Mouse (Mus musculus) kidney, adult 2 months (tissue): Measurements from ENCODE around the gene Gdpd5. TPM values are rescaled to one million over a fixed set of nuclear protein-coding genes. Genes with fewer than 3 reads are reported as not detected.

Experiments used
- DNase-seq: peaks from one replicate; pipeline ENCODE4 v3.0.0; 2021
- H3K27ac ChIP-seq: fragments of 200-500 bp; 2 replicates; pipeline ENCODE4 v1.5.1; 2012; ENCODE audit warnings: low read depth, low read length, control low read depth, inconsistent platforms; ENCODE audit not compliant: insufficient read depth
- H3K27me3 ChIP-seq: fragments of 200-500 bp; replicated peaks from 2 replicates; pipeline ENCODE4 v1.6.1; 2012; ENCODE audit warnings: mild to moderate bottlenecking, moderate library complexity, low read length, inconsistent platforms; ENCODE audit not compliant: control insufficient read depth, insufficient read depth
- H3K36me3 ChIP-seq: fragments of 200-500 bp; 2 replicates; pipeline ENCODE4 v1.6.1; 2012; ENCODE audit warnings: mild to moderate bottlenecking, moderate library complexity, low read length, inconsistent platforms; ENCODE audit not compliant: control insufficient read depth, insufficient read depth
- H3K4me1 ChIP-seq: fragments of 200-500 bp; 2 replicates; pipeline ENCODE4 v1.6.1; 2011; ENCODE audit warnings: low read length; ENCODE audit not compliant: control insufficient read depth, insufficient read depth
- H3K4me3 ChIP-seq: fragments of 200-500 bp; 2 replicates; pipeline ENCODE4 v1.5.1; 2011; ENCODE audit warnings: mild to moderate bottlenecking, low read depth, low read length, control low read depth; ENCODE audit not compliant: insufficient read depth
- CTCF ChIP-seq: fragments of 200-500 bp; conservative IDR thresholded peaks from 2 replicates; pipeline ENCODE4 v1.5.1; 2011; ENCODE audit warnings: low read depth, mild to moderate bottlenecking, control low read depth, low read length, moderate library complexity, mixed read lengths; ENCODE audit not compliant: insufficient read depth, insufficient read length
- POLR2A ChIP-seq: fragments of 200-500 bp; IDR thresholded peaks from one replicate; pipeline ENCODE4 v1.6.1; 2011; ENCODE audit warnings: low read depth, low read length, control low read depth
- WGBS: fragments of 180-500 bp; shearing (Covaris S2); methylation state at CpG from one replicate; pipeline ENCODE4 v1.1.7; 2018; 5-methylcytosine and 5-hydroxymethylcytosine counted together
- polyA plus RNA-seq: library from polyadenylated mRNA; depleted of rRNA; stranded (reverse); fragments of >200 nt; gene quantifications from 2 replicates; pipeline ENCODE4 v1.2.3, GENCODE M21; 2012

The Gdpd5 gene
- polyA plus RNA-seq, 1 experiment, result 10.4 TPM

GRCm38 (mm10) chr7:99473638-99474407 lies 92.6 kb downstream of the Gdpd5 start:
- DNase-seq, result no peak
- H3K27ac ChIP-seq, result no peak overlapping the region
- peaks cover 2% of the 10 kb centered on the region; the same call in 1 of the 2 replicates for H3K36me3 ChIP-seq
- TF ChIP-seq POLR2A (no peak), CTCF (no peak)
- H3K4me1 ChIP-seq, result peaks cover 4% of the 10 kb centered on the region; the same call in 1 of the 2 replicates
- no peaks in the 10 kb centered on the region for H3K27me3 ChIP-seq
- WGBS, result 69% methylated on average over 14 of the region's 14 CpGs
- H3K4me3 ChIP-seq, result no peak overlapping the region

DNA sequence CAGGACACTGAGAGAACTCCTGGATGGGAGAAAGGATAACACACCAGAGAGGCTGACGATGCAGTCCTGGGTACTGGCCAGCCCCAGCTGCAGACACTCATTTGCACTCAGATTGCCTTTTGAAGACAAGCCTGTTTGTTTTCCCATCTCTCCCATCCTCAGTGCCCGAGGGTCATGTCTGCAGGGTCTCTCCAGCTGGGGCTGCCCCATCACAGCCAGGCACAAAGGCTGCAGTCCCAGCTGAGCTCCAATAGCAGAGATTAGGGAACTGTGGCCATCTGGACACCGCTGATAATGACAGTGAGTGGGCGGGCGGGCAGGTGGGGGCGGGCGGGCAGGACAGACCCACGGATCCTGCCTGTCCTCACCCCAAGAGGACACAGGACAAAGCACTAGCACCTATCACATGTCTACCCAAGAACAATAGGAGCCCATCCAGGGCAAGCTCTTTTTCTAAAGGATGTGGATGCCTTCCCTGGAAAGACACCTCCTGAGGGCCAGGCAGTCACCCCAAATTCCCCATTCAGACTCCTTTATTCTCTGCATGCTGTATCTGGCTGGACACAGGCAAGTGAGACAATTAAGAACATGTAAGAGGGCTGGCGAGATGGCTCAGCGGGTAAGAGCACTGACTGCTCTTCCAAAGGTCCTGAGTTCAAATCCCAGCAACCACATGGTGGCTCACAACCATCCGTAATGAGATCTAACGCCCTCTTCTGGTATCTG lies 93.8 kb downstream of the Gdpd5 start:
- Histone ChIP-seq H3K27ac (no peak overlapping the region), H3K36me3 (peaks cover 4% of the 10 kb centered on the region; the same call in 1 of the 2 replicates), H3K27me3 (no peaks in the 10 kb centered on the region), H3K4me3 (no peak overlapping the region), H3K4me1 (peaks cover 4% of the 10 kb centered on the region; the same call in 1 of the 2 replicates)
- TF ChIP-seq POLR2A, result no peak
- no peak for TF ChIP-seq CTCF
- 75% methylated on average over 12 of the region's 12 CpGs for WGBS
- DNase-seq, result no peak

DNA sequence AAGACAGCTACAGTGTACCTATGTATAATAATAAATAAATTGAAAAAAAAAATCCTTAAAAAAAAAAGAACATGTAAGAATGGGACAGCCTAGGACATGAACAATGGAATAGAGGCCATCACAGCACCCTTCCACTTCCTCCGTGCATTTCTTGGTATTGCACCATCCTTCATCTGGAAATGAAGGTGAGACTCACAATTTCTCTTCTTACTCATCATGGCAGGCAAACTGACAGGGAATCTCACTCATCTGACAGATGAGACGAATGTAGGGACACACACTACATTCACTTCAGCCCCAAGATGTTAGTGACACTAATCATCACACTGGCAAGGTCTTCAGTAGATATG lies 94.3 kb downstream of the Gdpd5 start:
- H3K27ac ChIP-seq, result no peak overlapping the region
- 83% methylated on average over 2 of the region's 2 CpGs for WGBS
- no peaks in the 10 kb centered on the region for H3K27me3 ChIP-seq
- H3K36me3 ChIP-seq, result peaks cover 5% of the 10 kb centered on the region; the same call in 1 of the 2 replicates
- H3K4me3 ChIP-seq, result no peak overlapping the region
- H3K4me1 ChIP-seq, result peaks cover 4% of the 10 kb centered on the region; the same call in 1 of the 2 replicates
- no peak for DNase-seq
- no peak for TF ChIP-seq CTCF
- TF ChIP-seq POLR2A, result no peak

DNA sequence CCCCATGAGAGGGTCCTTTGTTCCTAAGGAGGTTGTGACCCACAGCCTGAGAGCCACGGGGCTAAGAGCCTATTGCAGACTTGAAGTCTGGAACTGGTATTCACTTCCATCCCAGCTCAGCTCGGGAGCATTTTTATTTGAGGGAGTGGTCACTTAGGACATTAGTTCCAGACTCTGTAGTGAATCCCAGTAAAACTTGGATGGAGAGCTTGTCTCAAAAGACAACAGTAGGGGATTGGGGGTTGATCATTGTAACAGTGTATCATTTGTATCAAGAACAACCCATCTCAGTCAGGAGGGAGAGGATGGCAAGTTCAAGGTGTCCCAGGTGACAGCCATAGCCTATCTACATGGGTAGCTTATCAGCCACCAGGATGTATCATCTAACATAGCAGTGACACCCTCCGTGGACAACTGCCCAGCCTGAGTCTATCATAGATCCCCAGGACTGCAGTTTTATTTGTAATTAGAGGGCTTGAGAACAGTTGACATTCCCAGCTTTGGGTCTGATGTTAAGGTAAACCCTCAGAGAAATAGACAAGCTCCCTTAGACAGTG lies 95.4 kb downstream of the Gdpd5 start:
- 45% methylated on average over 3 of the region's 3 CpGs for WGBS
- TF ChIP-seq POLR2A (no peak), CTCF (no peak)
- H3K27me3 ChIP-seq, result no peaks in the 10 kb centered on the region
- H3K36me3 ChIP-seq, result peaks cover 5% of the 10 kb centered on the region; the same call in 1 of the 2 replicates
- no peak overlapping the region for H3K4me3 ChIP-seq
- no peak overlapping the region for H3K27ac ChIP-seq
- DNase-seq, result no peak
- peaks cover 4% of the 10 kb centered on the region; the same call in 1 of the 2 replicates for H3K4me1 ChIP-seq

GRCm38 (mm10) chr7:99477235-99477634 lies 96.0 kb downstream of the Gdpd5 start:
- H3K4me3 ChIP-seq, result no peak overlapping the region
- peaks cover 7% of the 10 kb centered on the region; the same call in 1 of the 2 replicates for H3K36me3 ChIP-seq
- 83% methylated on average over 5 of the region's 5 CpGs for WGBS
- no peaks in the 10 kb centered on the region for H3K27me3 ChIP-seq
- TF ChIP-seq POLR2A (no peak), CTCF (no peak)
- H3K27ac ChIP-seq, result no peak overlapping the region
- H3K4me1 ChIP-seq, result peaks cover 9% of the 10 kb centered on the region; the same call in 1 of the 2 replicates
- no peak for DNase-seq

GRCm38 (mm10) chr7:99482637-99483036 lies 101.4 kb downstream of the Gdpd5 start:
- Histone ChIP-seq H3K36me3 (peaks cover 7% of the 10 kb centered on the region; the same call in 1 of the 2 replicates), H3K4me3 (peak overlapping the region; percentile 67), H3K4me1 (peaks cover 9% of the 10 kb centered on the region; the same call in 1 of the 2 replicates), H3K27me3 (no peaks in the 10 kb centered on the region), H3K27ac (no peak overlapping the region)
- no peak for DNase-seq
- TF ChIP-seq CTCF, result no peak
- no peak for TF ChIP-seq POLR2A
- 2% methylated on average over 6 of the region's 6 CpGs for WGBS
